Mouse (Mus musculus) limb, embryonic 10.5 days (tissue): ENCODE results near the gene Sp9. TPM values are rescaled to one million over a fixed set of nuclear protein-coding genes. Genes with fewer than 3 reads are reported as not detected.

Source experiments
- DNase-seq: peaks from one replicate; pipeline ENCODE4 v3.0.0-alpha.2; 2017; ENCODE audit warnings: low spot score
- H3K27ac ChIP-seq: fragments of 300-500 bp; sonication (generic); 2 replicates; pipeline ENCODE4 v1.5.1; 2016; ENCODE audit warnings: mild to moderate bottlenecking
- H3K27me3 ChIP-seq: fragments of 300-500 bp; sonication (generic); 2 replicates; pipeline ENCODE4 v1.6.1; 2016; ENCODE audit warnings: low read depth, mild to moderate bottlenecking; ENCODE audit not compliant: poor library complexity, severe bottlenecking
- H3K36me3 ChIP-seq: fragments of 300-500 bp; sonication (generic); 2 replicates; pipeline ENCODE4 v1.6.1; 2016; ENCODE audit warnings: mild to moderate bottlenecking, moderate library complexity
- H3K4me1 ChIP-seq: fragments of 300-500 bp; sonication (generic); 2 replicates; pipeline ENCODE4 v1.6.1; 2016
- H3K4me3 ChIP-seq: fragments of 300-500 bp; sonication (generic); 2 replicates; pipeline ENCODE4 v1.5.1; 2016; ENCODE audit warnings: mild to moderate bottlenecking, moderate library complexity
- H3K9me3 ChIP-seq: fragments of 300-500 bp; sonication (generic); replicated peaks from 2 replicates; pipeline ENCODE4 v1.6.1; 2016; ENCODE audit warnings: mild to moderate bottlenecking
- WGBS: fragments of 180-500 bp; shearing (Covaris S2); methylation state at CpG from one replicate; pipeline ENCODE4 v1.1.7; 2016; 5-methylcytosine and 5-hydroxymethylcytosine counted together
- polyA plus RNA-seq: library from polyadenylated mRNA; unstranded; fragments of >200 nt; fragmentation: Nextera tagmentation; extraction: Ambion mirVana; gene quantifications from 2 replicates; pipeline ENCODE4 v1.2.1, GENCODE M21; 2016

Sp9 gene
- polyA plus RNA-seq, 1 experiment from 2014 or later = 0.36 TPM

DNA sequence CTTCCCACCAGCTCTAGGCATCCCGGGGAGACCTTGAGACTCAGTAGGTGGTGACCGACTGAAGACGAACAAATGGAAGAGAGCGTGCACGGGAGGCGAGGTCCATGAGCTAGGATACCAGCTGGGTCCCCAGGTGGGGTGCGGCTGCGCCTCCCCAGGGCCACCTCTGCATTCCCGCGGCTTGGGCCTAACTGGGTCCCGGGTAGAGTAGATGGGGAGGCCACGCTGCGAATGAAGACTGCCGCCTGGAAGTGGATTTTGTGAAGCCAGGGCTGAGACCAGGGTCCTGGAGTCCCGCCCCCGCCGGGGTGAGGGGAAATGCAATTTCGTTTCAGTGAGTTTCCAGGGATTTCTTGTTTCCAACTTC lies 6.0 kb downstream of the Sp9 start:
- H3K4me3 ChIP-seq = peak overlapping the region; percentile 44
- no peaks in the 10 kb centered on the region for H3K36me3 ChIP-seq
- no peaks in the 10 kb centered on the region for H3K9me3 ChIP-seq
- under 1% methylated on average over 18 of the region's 18 CpGs for WGBS
- H3K4me1 ChIP-seq = peaks cover 56% of the 10 kb centered on the region
- DNase-seq = no peak
- H3K27me3 ChIP-seq = peaks cover 98% of the 10 kb centered on the region
- no peak overlapping the region for H3K27ac ChIP-seq

DNA sequence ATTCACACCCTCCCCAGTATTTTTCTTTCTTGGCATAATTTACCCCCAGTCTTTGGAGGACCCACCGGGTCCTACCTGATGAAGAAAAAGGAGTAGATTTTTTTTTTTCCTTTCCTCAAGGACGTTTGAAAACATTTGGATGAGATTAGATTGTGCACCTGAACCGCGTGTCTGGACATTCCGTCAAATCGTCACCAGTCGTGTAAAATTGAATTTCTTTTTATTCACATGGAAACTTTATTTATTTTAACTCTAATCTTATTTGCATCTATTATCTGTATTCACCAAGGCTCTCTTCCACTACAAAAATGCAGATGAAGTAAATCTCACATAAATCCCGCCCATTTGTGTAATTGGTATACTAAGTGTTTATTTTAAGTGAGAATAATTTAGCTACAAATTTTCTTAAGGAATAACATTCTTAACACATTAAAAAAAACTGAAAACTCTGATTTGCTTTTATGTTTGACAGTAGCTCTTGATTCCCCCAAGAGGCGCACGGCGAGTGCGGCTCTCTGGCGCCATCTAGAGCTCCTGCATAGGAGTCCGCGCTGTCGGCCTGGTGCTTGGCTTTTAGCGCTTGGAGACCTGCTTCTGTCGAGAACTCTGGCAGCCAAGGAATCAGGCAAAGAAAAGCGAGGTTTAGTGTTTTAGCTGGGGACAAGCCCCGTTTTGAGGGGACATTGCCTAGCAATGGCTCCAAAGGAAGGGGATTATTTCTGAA lies 6.6 kb downstream of the Sp9 start:
- Histone ChIP-seq H3K4me3 (peak overlapping the region; percentile 40), H3K27ac (no peak overlapping the region), H3K27me3 (peaks cover 93% of the 10 kb centered on the region), H3K9me3 (no peaks in the 10 kb centered on the region), H3K36me3 (no peaks in the 10 kb centered on the region), H3K4me1 (peaks cover 50% of the 10 kb centered on the region)
- WGBS = 1% methylated on average over 20 of the region's 20 CpGs
- peak; percentile 93 for DNase-seq

DNA sequence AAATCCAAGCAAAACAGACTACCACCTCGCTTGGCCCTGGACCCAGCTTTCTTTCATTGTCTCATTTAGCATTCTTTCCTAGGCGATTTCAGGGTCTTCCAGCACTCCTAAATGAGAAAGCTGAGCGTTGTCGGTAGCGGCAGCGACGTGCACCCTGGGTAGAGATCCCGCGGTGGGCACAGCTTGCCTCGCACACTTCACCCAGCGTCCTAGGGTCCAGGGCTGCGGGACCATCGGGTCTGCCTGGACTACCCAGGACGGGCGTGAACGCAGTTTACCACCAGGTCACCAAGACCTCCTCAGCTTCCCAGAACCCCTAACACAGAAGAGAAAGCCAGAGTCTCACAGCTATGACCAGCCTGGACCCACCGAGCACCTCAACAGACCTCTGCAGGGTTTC lies 7.1 kb downstream of the Sp9 start:
- H3K27ac ChIP-seq = no peak overlapping the region; the same call in 1 of the 2 replicates
- peak overlapping the region; percentile 40 for H3K4me3 ChIP-seq
- no peaks in the 10 kb centered on the region for H3K9me3 ChIP-seq
- WGBS = 1% methylated on average over 17 of the region's 17 CpGs
- DNase-seq = peak; percentile 61
- H3K4me1 ChIP-seq = peaks cover 44% of the 10 kb centered on the region
- H3K36me3 ChIP-seq = no peaks in the 10 kb centered on the region
- H3K27me3 ChIP-seq = peaks cover 87% of the 10 kb centered on the region

DNA sequence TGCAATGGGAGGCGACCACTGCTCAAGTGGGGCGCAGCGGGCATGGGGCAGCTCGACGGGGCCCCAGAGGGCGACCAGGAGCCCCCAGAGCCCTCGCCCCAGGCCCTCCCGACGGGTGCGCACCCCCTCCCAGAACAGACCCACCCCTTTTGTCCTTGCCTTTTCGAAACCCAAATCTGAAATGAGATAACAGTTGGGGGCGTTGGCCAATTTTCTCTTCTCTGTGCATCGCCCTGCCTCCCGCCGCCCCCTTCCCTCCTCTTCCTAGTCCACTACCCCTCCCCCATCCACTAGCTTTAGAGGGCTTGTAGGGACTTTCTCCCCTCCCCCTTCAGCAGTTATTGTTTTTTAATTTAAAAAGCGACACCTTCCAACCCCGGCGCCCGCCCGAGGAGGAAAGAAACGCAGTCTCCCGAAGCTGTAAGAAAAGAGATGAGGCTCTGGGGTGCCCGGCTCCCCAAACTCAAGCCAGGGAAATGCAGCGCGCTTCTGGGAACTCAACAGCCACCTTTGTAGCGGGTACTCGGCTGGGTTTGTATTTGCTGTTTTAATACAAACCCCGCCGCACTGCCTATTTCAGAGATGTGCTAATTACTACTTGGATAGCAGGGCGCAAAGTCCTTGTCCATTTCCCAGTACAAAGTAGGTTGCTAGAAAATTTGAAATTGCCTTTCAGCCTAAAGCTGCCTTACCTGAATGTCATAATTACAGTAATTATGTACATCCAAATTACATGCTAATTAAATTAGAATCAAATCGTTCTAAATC lies 7.7 kb downstream of the Sp9 start:
- H3K27ac ChIP-seq = no peak overlapping the region; the same call in 1 of the 2 replicates
- peak overlapping the region; percentile 40 for H3K4me3 ChIP-seq
- 1% methylated on average over 31 of the region's 31 CpGs for WGBS
- peaks cover 81% of the 10 kb centered on the region for H3K27me3 ChIP-seq
- peaks cover 38% of the 10 kb centered on the region for H3K4me1 ChIP-seq
- no peaks in the 10 kb centered on the region for H3K36me3 ChIP-seq
- no peaks in the 10 kb centered on the region for H3K9me3 ChIP-seq
- peak; percentile 45 for DNase-seq

DNA sequence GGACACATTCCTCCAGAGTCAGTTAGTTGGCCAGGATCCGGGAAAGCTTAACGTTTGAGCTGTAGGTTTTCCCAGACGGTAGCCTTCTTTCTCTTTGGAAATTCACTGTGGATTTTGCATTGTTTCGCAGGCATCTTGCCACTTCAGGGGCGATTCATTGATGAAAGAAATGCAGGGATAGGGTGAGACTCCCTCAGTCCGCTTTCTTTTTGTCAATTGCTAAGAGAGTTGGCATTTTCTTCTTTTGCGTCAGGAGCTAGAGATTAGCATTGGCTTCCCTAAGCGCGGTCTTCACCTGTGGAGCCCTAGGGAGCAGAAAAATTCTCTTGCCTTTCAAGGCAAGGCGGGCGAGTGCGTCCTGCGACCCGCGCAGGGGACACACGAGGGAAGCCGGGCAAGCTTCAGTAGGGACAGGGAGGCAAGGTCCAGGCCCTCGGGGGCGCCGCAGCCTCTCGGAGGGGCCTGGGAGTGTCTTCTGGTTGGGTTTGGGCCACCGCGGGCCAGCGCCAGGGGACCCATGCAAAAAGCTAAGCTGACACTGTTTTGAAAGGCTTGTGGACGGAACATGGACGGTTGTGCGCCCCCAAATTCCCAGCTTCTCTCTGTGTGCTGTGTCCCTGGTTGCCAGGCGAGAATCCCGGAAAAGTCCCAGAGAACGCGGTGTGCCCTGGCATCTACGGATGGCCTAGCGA lies 8.8 kb downstream of the Sp9 start:
- DNase-seq = peak; percentile 63
- H3K4me3 ChIP-seq = peak overlapping the region; percentile 36
- H3K9me3 ChIP-seq = no peaks in the 10 kb centered on the region
- peaks cover 34% of the 10 kb centered on the region for H3K4me1 ChIP-seq
- H3K27me3 ChIP-seq = peaks cover 70% of the 10 kb centered on the region
- no peaks in the 10 kb centered on the region for H3K36me3 ChIP-seq
- under 1% methylated on average over 33 of the region's 33 CpGs for WGBS
- H3K27ac ChIP-seq = no peak overlapping the region

DNA sequence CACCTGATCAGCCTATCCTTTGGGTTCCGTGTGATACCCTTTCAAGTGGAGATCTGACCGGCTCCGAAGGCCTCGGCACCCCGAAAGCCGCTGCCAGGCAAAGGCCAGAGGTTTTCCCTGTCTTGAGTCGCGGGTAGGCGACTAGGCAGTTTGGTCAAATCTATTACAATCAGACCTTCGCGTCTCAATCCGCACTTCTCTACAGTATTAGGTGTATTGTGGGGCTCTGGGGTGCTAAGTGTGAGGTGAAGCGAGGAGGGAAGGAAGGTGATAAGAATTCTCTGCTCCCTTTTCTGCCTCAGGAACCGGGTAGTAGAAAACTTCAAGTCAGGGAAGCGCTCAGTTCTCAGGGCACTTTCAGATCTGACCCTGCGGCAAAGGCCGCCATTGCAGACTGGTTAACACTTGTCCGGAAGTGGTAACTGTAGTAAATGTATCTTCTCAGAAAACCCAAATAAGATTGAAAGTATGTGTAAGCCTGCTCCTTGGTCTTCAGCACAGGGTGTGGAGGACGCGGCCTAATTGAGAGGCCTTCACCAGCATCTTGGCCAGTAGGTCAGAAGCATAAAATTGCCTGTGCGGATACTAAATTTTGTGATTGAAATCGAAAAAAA lies 9.4 kb downstream of the Sp9 start:
- H3K4me1 ChIP-seq = peaks cover 34% of the 10 kb centered on the region
- H3K9me3 ChIP-seq = no peaks in the 10 kb centered on the region
- no peak overlapping the region for H3K27ac ChIP-seq
- WGBS = 6% methylated on average over 22 of the region's 22 CpGs
- H3K27me3 ChIP-seq = peaks cover 64% of the 10 kb centered on the region
- H3K36me3 ChIP-seq = no peaks in the 10 kb centered on the region
- H3K4me3 ChIP-seq = peak overlapping the region; percentile 36
- peak; percentile 40 for DNase-seq

DNA sequence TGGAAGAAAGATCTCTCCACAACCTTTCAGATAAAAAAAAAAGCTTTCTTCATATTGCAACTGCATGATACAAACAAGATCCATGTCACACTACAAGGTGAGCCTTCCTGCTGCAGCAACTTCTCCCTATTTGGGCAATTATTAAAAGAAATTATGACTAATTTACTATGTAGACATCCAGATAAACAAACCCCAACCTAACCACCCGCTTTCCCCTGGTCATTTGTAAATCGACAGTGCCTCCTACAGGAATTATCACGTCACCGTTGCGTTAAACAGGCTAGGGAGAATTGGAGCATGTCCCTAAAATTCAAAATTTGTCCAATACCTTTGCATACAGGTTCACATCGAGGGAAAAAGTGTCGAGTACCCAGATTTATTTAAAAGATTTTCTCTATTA lies 10.0 kb downstream of the Sp9 start:
- DNase-seq = no peak
- WGBS = 7% methylated on average over 7 of the region's 7 CpGs
- peaks cover 34% of the 10 kb centered on the region for H3K4me1 ChIP-seq
- no peaks in the 10 kb centered on the region for H3K36me3 ChIP-seq
- no peak overlapping the region for H3K4me3 ChIP-seq
- H3K27me3 ChIP-seq = peaks cover 58% of the 10 kb centered on the region
- H3K27ac ChIP-seq = no peak overlapping the region
- no peaks in the 10 kb centered on the region for H3K9me3 ChIP-seq

DNA sequence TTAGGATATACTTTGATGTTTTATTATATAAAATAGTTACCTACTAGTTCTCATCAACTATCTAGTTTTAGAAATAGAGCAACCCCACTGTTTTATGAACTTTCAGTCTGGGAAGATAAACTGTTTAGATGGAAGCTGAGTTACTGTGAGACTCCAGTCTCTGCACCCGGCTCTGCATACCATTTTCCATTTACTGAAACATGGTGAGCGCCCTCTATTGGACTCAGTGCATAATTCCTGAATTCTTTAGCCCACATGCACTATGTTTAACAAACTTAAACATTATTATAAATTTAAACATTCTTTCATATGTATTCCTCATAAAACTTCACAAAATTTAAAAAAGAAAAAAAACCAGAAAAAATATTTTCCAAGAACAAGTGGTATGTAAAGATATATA lies 13.9 kb downstream of the Sp9 start:
- WGBS = 18% methylated on average over 2 of the region's 2 CpGs
- Histone ChIP-seq H3K27ac (no peak overlapping the region), H3K4me3 (no peak overlapping the region), H3K9me3 (no peaks in the 10 kb centered on the region), H3K27me3 (peaks cover 21% of the 10 kb centered on the region), H3K36me3 (peaks cover 10% of the 10 kb centered on the region), H3K4me1 (peaks cover 7% of the 10 kb centered on the region)
- no peak for DNase-seq

DNA sequence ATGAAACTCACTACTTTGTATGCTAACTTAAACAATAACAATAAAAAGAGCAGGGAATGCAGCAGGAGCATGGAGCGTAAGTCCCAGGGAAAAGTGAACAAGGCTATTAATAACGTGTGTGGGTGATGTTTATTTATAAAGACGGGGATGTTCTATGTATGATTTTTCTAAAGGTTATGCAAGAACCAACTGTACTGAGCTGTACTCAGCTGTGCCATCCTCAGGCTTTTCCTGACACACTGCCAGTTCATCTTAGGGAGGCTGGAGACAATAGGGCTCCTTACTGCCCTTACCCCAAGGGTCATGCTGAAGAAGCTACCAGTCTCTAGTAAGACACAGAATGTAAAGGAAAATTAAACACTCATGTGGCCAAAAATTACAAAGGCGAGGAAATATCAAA lies 19.4 kb downstream of the Sp9 start:
- WGBS = 96% methylated on average over 4 of the region's 4 CpGs
- Histone ChIP-seq H3K36me3 (peaks cover 31% of the 10 kb centered on the region), H3K4me3 (no peak overlapping the region), H3K27me3 (no peaks in the 10 kb centered on the region), H3K27ac (no peak overlapping the region), H3K9me3 (no peaks in the 10 kb centered on the region), H3K4me1 (no peaks in the 10 kb centered on the region)
- DNase-seq = no peak

DNA sequence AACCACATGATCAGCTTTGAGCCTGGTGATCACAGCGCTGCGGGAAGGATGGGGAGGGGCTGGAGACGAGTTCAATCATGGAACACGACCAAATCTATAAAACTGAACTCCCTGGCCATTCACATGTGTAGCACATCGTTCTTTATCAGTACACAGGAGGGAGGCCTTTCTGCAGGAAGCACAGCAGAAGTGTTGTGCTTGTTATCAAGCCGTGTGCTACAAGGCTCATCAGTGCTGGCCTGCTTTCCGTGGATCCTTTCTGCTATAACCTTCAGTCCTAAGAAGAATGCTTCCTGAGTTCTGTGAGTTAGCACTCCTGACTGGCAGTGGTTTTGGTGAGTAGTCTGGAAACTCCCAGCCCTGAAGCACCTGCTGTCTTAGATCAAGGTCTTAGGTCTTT lies 23.3 kb downstream of the Sp9 start:
- Histone ChIP-seq H3K36me3 (peaks cover 36% of the 10 kb centered on the region), H3K27ac (no peak overlapping the region), H3K4me3 (no peak overlapping the region), H3K27me3 (no peaks in the 10 kb centered on the region), H3K4me1 (no peaks in the 10 kb centered on the region), H3K9me3 (no peaks in the 10 kb centered on the region)
- no peak for DNase-seq
- WGBS = 85% methylated on average over 7 of the region's 7 CpGs

DNA sequence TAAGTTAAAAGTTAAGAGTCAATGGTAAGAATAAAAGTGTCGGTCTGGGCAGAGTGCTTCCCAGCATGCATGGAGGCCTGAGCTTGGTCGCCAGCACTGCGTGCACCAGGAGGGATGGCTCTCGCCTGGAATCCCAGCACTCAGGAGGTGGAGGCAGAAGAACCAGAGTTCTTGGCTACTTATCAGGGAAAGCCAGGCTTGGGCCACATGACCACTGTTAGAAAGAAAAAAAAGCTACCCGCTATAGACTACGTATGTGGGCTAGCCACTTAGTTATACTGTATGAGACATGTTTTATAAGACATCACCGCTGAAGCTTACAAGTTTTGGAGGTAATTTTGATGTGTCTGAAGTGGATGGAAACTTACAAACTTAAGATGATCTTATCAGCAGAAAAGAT lies 26.4 kb downstream of the Sp9 start:
- Histone ChIP-seq H3K9me3 (no peaks in the 10 kb centered on the region), H3K4me1 (no peaks in the 10 kb centered on the region), H3K27me3 (no peaks in the 10 kb centered on the region), H3K36me3 (peaks cover 39% of the 10 kb centered on the region), H3K27ac (no peak overlapping the region), H3K4me3 (no peak overlapping the region)
- DNase-seq = no peak
- 87% methylated on average over 7 of the region's 7 CpGs for WGBS

DNA sequence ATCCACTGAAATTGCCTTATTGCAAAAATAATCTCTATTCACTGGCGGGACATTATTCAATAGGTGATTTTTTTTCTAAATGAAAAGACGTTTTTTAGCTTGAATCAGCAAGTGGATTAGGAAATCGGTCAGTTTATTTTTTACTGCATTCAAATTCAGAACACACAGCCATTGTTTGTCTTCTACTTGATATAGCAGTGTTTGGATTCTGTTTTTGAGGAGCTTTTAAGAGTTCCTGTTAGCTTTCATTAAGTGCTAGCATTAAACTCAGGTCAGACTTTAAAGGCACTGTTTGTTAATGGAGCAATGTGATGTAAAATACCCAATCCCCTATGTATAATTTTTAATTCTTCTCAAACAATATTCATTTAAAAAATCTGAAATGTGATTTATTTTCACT lies 27.1 kb downstream of the Sp9 start:
- 91% methylated on average over 3 of the region's 3 CpGs for WGBS
- peaks cover 41% of the 10 kb centered on the region for H3K36me3 ChIP-seq

DNA sequence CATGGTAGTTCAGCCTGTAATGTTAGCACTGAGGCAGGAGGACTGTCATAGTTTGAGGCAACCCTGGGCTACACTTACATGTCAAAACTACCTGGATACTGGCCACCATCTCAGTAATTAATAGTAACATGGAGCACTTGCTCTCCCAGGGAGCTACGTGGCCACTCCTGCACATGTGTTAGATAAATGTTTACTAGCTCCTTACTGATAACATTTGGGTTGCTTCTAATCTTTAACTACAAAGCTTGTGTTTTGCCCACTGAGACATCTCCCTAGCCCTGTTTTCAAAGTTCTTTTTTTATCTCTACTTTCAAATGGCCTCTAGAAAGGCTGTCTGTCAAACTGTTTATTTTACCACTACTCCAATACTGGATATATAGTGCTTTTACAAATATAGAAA lies 30.3 kb downstream of the Sp9 start:
- H3K27me3 ChIP-seq = no peaks in the 10 kb centered on the region
- WGBS = 89% methylated on average over 1 of the region's 1 CpGs
- DNase-seq = no peak
- peaks cover 56% of the 10 kb centered on the region for H3K36me3 ChIP-seq
- no peak overlapping the region for H3K27ac ChIP-seq
- no peaks in the 10 kb centered on the region for H3K4me1 ChIP-seq
- H3K9me3 ChIP-seq = no peaks in the 10 kb centered on the region
- H3K4me3 ChIP-seq = no peak overlapping the region

More for the DNA sequence above, 27.1 kb downstream of the Sp9 start:
- Histone ChIP-seq H3K27me3 (no peaks in the 10 kb centered on the region), H3K27ac (no peak overlapping the region), H3K9me3 (no peaks in the 10 kb centered on the region), H3K4me3 (no peak overlapping the region), H3K4me1 (no peaks in the 10 kb centered on the region)
- no peak for DNase-seq
